Mouse (Mus musculus) brown adipose tissue, adult 24 weeks (tissue): Measurements from ENCODE around the gene Olfr684. TPM values are rescaled to one million over a fixed set of nuclear protein-coding genes. Genes with fewer than 3 reads are reported as not detected.

Experiments used
- H3K27ac ChIP-seq: fragments of 200-500 bp; replicated peaks from 2 replicates; pipeline ENCODE4 v1.5.1; 2012; ENCODE audit warnings: low read depth, mild to moderate bottlenecking, low read length
- H3K4me1 ChIP-seq: fragments of 200-500 bp; 2 replicates; pipeline ENCODE4 v1.6.1; 2012; ENCODE audit warnings: low read length, mixed read lengths; ENCODE audit not compliant: control insufficient read depth, insufficient read depth, insufficient read length
- H3K4me3 ChIP-seq: fragments of 200-500 bp; 2 replicates; pipeline ENCODE4 v1.5.1; 2012; ENCODE audit warnings: low read depth, mild to moderate bottlenecking, low read length, moderate library complexity; ENCODE audit not compliant: insufficient read depth
- polyA plus RNA-seq: library from polyadenylated mRNA; stranded (reverse); fragments of >200 nt; gene quantifications from 2 replicates; pipeline ENCODE4 v1.2.4, GENCODE M21; 2012; ENCODE audit not compliant: missing spikeins, insufficient read depth, insufficient read length

Gene Olfr684
- polyA plus RNA-seq = not detected in 2 replicates

DNA sequence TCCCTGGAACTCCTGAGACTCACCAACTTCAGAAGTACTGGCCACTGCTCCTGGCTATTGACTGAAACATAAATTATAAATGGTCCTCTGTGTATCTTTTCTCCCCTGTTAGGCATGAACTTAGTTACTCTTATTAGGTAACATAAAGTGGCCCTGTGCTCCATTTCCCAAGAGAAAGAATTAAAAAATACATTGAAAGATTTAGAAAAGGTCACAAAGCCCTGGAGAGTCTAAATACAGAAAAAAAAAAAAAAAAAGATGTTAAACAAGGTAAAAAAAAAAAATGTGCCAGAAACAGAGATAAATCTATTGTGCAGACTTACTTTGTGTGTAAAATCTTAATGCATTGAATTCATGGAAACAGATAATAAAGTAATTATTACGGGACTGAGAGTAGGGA, at the start of gene Olfr684:
Gene Olfr684 (minus strand): TSS at position 101 of the 400 bp plus-strand sequence.
- H3K27ac ChIP-seq = no peak within 1 kb of the TSS
- no peak within 1 kb of the TSS for H3K4me3 ChIP-seq
- no peaks in the 10 kb centered on the region for H3K4me1 ChIP-seq

DNA sequence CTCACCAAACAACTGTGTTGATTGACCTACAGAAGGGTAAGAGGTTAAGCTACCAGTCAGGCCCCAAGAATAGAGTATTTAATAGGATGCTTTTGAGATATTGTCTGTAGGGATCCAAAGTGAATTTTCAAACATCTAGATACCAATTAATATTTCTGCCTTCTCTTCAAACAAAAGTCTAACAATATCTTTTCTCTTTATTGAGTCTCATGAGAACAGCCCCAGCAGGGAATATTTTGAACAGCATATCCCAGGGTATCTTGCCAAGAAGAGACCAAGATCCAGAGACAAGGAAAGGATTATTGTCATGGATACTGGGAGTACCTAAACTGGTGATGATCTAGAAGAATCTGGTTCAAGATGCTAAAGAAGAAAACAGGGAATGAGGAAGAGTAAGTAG, 43.9 kb upstream of the Olfr684 start, which contains the start of gene Olfr686:
Gene Olfr686 (minus strand): TSS at position 101 of the 400 bp plus-strand sequence.
- H3K4me3 ChIP-seq = no peak within 1 kb of the TSS
- no peaks in the 10 kb centered on the region for H3K4me1 ChIP-seq
- no peak within 1 kb of the TSS for H3K27ac ChIP-seq

DNA sequence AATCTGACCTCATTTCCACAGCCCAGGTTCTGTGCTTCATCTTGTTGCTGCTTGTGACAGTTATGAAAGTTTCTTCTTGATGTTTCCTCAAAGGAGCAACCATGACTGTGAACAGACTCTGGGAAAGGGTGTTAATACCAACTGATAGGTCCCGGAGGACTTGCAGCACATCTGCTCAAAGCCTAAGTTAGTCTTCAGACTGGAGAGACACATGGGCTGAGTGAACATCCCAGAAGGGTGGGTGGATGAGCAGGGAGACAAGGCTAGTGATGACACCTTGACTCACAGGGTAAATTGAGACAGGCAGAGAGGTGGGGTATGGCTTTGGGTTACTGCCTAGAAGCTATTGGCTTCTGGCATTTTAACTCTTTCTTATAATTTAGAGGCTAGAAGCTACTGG, 22.5 kb upstream of the Olfr684 start, which contains the start of gene Olfr685:
Gene Olfr685 (minus strand): TSS at position 101 of the 400 bp plus-strand sequence.
- no peak within 1 kb of the TSS for H3K27ac ChIP-seq
- no peak within 1 kb of the TSS for H3K4me3 ChIP-seq
- H3K4me1 ChIP-seq = no peaks in the 10 kb centered on the region

DNA sequence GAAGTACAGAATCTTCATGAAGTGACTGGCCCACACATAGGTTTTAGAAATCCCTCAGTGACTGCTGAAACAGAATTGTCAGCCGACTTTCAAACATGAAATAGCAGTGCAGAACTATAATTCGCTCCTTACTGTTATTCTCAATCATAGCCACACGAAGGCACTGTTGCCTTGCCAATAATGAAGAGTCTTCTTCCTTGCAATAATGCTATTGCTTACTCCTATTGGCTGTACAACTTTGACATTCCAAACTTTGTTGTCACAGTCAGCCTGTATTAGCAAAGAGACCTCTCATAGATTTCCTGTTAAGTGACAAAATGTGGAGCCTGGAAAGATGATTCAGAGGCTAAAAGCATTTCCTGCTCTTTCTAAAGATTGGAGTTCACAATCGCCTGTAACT, 7.3 kb upstream of the Olfr684 start:
- Histone ChIP-seq H3K4me3 (no peak overlapping the region), H3K27ac (no peak overlapping the region), H3K4me1 (no peaks in the 10 kb centered on the region)

DNA sequence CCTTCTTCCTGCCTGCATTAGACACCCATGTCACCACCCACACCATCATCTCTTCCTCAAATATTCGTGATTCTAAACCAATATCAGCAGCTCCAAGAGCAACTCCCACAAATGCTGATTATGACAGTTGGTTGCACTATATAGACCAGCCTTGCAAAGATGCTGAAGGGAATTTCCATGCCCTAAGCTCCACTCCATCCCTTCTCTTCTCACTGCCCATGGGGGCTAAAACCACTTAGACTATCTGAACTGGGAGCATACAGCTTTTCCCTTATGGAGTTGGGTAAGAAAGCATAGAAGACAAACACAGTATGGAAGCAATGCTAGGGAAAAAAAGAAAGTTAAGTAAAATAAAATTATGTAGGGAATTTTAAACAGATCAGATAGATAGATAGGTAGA, 16.5 kb downstream of the Olfr684 start, which contains the start of gene Olfr683:
Gene Olfr683 (minus strand): TSS at position 101 of the 400 bp plus-strand sequence.
- no peak within 1 kb of the TSS for H3K4me3 ChIP-seq
- no peaks in the 10 kb centered on the region for H3K4me1 ChIP-seq
- H3K27ac ChIP-seq = no peak within 1 kb of the TSS

DNA sequence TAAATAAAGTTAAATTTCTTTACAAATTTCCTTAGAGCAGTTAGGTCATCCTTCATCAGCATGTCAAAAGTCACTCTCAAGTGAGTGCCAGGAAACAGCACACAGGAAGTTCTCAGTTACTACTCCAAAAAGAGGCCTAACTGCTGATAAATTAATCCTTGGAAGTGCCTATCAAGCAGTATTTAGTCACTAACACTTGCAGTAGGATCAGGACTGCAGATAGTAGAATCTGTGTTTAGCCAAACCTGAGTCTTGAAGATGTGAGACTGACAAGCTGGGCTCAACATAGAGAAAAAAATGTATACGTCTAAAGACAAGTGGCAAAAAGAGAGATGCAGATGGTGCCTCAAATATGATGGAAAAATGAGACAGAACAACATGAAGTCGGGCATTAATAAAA, 22.2 kb downstream of the Olfr684 start:
- H3K4me1 ChIP-seq = no peaks in the 10 kb centered on the region
- H3K27ac ChIP-seq = no peak overlapping the region
- no peak overlapping the region for H3K4me3 ChIP-seq

DNA sequence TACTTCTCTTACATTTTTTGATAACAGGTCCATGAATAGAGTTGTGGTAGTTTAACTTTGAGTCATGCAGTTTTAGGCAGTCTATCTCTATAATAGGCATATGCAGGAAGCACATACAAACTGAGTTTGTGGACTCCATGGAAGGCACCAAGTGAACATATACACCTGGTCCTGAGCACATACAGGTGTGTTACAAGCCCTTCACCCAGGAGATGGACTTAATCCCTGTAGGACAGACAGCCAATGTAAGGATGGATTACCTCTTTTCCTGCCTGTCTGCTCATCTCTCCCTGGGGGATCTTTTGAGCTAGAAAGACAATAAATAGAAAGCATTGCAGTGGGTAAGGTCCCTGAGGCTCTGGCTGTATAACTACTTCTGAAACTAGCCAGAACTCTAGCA, 46.9 kb downstream of the Olfr684 start, which contains the start of gene Olfr681:
Gene Olfr681 (plus strand): TSS at position 301 of the 400 bp plus-strand sequence.
- Histone ChIP-seq H3K27ac (no peak within 1 kb of the TSS), H3K4me1 (no peaks in the 10 kb centered on the region), H3K4me3 (no peak within 1 kb of the TSS)

Other genes starting within 250 kb of the Olfr684 start
- not detected in 2 replicates for gene Olfr667, start 242.2 kb downstream of the Olfr684 start, polyA plus RNA-seq
- not detected in 2 replicates for gene Olfr668, start 235.6 kb downstream of the Olfr684 start, polyA plus RNA-seq
- not detected in 2 replicates for gene Olfr669, start 229.4 kb downstream of the Olfr684 start, polyA plus RNA-seq
- not detected in 2 replicates for gene Olfr670, start 201.0 kb downstream of the Olfr684 start, polyA plus RNA-seq
- not detected in 2 replicates for gene Olfr671, start 184.5 kb downstream of the Olfr684 start, polyA plus RNA-seq
- not detected in 2 replicates for gene Olfr672, start 161.6 kb downstream of the Olfr684 start, polyA plus RNA-seq
- not detected in 2 replicates for gene Olfr675, start 135.2 kb downstream of the Olfr684 start, polyA plus RNA-seq
- gene Olfr676, start 131.0 kb downstream of the Olfr684 start, polyA plus RNA-seq = not detected in 2 replicates
- not detected in 2 replicates for gene Olfr677, start 112.3 kb downstream of the Olfr684 start, polyA plus RNA-seq
- gene Olfr678, start 99.2 kb downstream of the Olfr684 start, polyA plus RNA-seq = not detected in 2 replicates
- gene Olfr679, start 82.4 kb downstream of the Olfr684 start, polyA plus RNA-seq = not detected in 2 replicates
- not detected in 2 replicates for gene Olfr680-ps1, start 70.8 kb downstream of the Olfr684 start, polyA plus RNA-seq
- not detected in 2 replicates for gene Olfr681, start 46.8 kb downstream of the Olfr684 start, polyA plus RNA-seq
- not detected in 2 replicates for gene Olfr683, start 16.6 kb downstream of the Olfr684 start, polyA plus RNA-seq
- gene Olfr685, start 22.4 kb upstream of the Olfr684 start, polyA plus RNA-seq = not detected in 2 replicates
- gene Olfr686, start 43.8 kb upstream of the Olfr684 start, polyA plus RNA-seq = not detected in 2 replicates
- gene Olfr688, start 124.4 kb upstream of the Olfr684 start, polyA plus RNA-seq = not detected in 2 replicates
- gene Olfr689, start 147.5 kb upstream of the Olfr684 start, polyA plus RNA-seq = not detected in 2 replicates
- not detected in 2 replicates for gene Olfr690, start 170.5 kb upstream of the Olfr684 start, polyA plus RNA-seq
- not detected in 2 replicates for gene Olfr691, start 178.6 kb upstream of the Olfr684 start, polyA plus RNA-seq
- gene Olfr692, start 204.6 kb upstream of the Olfr684 start, polyA plus RNA-seq = not detected in 2 replicates
- not detected in 2 replicates for gene Gm5901, start 211.4 kb upstream of the Olfr684 start, polyA plus RNA-seq
- gene Fam160a2, start 236.4 kb upstream of the Olfr684 start, polyA plus RNA-seq = 13.1 and 14.5 TPM in 2 replicates
- not detected in 2 replicates for gene Cnga4, start 240.9 kb upstream of the Olfr684 start, polyA plus RNA-seq